Mouse (Mus musculus): ENCODE data around the gene Asns.

DNA sequence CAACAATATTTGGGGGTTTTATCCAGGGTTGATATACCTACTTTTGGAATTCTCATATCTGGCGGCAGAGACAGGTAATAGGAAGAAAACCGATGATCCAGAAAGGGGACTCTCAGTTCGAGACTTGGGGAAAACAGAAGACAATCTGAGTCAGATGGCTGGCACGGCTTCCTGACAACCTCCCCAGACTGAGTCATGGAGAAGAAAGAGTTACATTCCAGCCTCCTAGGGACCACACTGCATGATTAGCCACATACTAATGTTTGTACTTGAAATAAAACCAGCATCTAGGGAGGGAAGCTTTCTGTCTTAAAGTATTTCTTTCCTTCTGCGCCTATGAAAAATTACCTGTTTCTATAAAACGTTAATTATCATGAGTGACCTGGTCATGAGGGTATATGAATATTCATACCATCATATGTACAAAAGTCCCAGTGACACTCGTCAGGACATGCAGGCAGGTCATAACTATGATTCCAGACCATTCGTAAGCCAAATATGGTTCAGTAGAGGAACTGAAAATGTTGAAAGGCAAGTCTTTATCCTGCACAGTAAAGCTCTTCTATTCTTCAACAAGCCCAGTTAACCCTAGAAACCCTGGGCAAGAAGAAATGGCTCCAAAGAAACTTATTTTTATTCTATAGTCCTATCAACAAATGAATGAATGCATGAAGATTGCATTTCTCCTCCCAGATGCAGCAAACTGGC, 16.7 kb downstream of the Asns start:
- no peak for TF ChIP-seq POLR2A (IDR thresholded peaks at IDR 0.05; ENCODE audit: insufficient read depth, low read depth, low read length)
- TF ChIP-seq CTCF (IDR thresholded peaks at IDR 0.05; ENCODE audit: insufficient read depth, low read depth, low read length), result no peak
